Mouse (Mus musculus) G1E (cell line): Measurements from ENCODE around the gene Cotl1. TPM values are rescaled to one million over a fixed set of nuclear protein-coding genes. Genes with fewer than 3 reads are reported as not detected.

Experiments used
- ATAC-seq: 2 replicates; pipeline ENCODE4 v1.8.0; 2016; ENCODE audit warnings: mild to moderate bottlenecking; ENCODE audit not compliant: insufficient number of reproducible peaks, poor library complexity, low FRiP score, severe bottlenecking; ENCODE audit errors: extremely low read depth
- DNase-seq: peaks from one replicate; pipeline ENCODE4 v3.0.0; 2012; ENCODE audit warnings: low spot score
- H3K27me3 ChIP-seq: 2 replicates; pipeline ENCODE4 v1.6.1; 2012; ENCODE audit warnings: mild to moderate bottlenecking, low read length, inconsistent platforms; ENCODE audit not compliant: insufficient read depth
- H3K36me3 ChIP-seq: replicated peaks from 2 replicates; pipeline ENCODE3; 2012; ENCODE audit warnings: mild to moderate bottlenecking, inconsistent platforms
- H3K4me1 ChIP-seq: 2 replicates; pipeline ENCODE4 v1.6.1; 2012; ENCODE audit warnings: low read depth, low read length, inconsistent platforms, mixed read lengths; ENCODE audit not compliant: insufficient read depth
- H3K4me3 ChIP-seq: 2 replicates; pipeline ENCODE4 v1.5.1; 2012; ENCODE audit warnings: low read depth, mild to moderate bottlenecking, inconsistent platforms, low read length, moderate library complexity, mixed read lengths
- H3K9me3 ChIP-seq: replicated peaks from 2 replicates; pipeline ENCODE4 v1.6.1; 2012; ENCODE audit warnings: inconsistent platforms
- CTCF ChIP-seq: IDR thresholded peaks from 2 replicates; pipeline ENCODE4 v1.5.1; 2012; ENCODE audit warnings: low read depth, low read length, inconsistent platforms, mixed read lengths
- GATA1 ChIP-seq: IDR thresholded peaks from 2 replicates; pipeline ENCODE4 v1.6.1; 2012; ENCODE audit warnings: borderline replicate concordance, low read length, inconsistent platforms, mixed read lengths
- GATA2 ChIP-seq: IDR thresholded peaks from 2 replicates; pipeline ENCODE4 v1.6.1; 2012; ENCODE audit warnings: low read depth, low read length, inconsistent platforms, borderline replicate concordance
- POLR2AphosphoS5 ChIP-seq: IDR thresholded peaks from 2 replicates; pipeline ENCODE4 v1.6.1; 2012; ENCODE audit warnings: low read depth, low read length, inconsistent platforms; ENCODE audit not compliant: insufficient replicate concordance
- TAL1 ChIP-seq: conservative IDR thresholded peaks from 2 replicates; pipeline ENCODE4 v1.6.1; 2012; ENCODE audit warnings: low read depth, low read length, inconsistent platforms, mixed read lengths
- polyA plus RNA-seq: library from polyadenylated mRNA; stranded (reverse); fragments of >175 nt; gene quantifications from 2 replicates; pipeline ENCODE4 v1.2.3, GENCODE M21; 2012
- total RNA-seq, 2 experiments: library from RNA; stranded (forward) in 1 of 2; stranded (reverse) in 1 of 2; fragments of 200-1000 nt in 1 of 2; fragments of >200 nt in 1 of 2; fragmentation: Nextera tagmentation in 1 of 2; gene quantifications; 2 replicates each; pipeline ENCODE4 v1.2.3; 2014 to 2017

Cotl1 gene
- total and polyA plus RNA-seq, 3 experiments, result 23.9 to 72.5 (median 63.4) TPM

- peaks cover 6% of the 10 kb centered on the region for H3K4me1 ChIP-seq
- H3K27me3 ChIP-seq, result peaks cover 45% of the 10 kb centered on the region
- H3K4me3 ChIP-seq, result no peak overlapping the region
- TF ChIP-seq GATA1 (no peak), GATA2 (no peak), CTCF (no peak), TAL1 (no peak), POLR2AphosphoS5 (no peak)
- DNase-seq (no peak), ATAC-seq (no peak; the same call in 1 of the 2 replicates)
- no peaks in the 10 kb centered on the region for H3K36me3 ChIP-seq
- H3K9me3 ChIP-seq, result no peaks in the 10 kb centered on the region
These were observed 53.5 kb downstream of the Cotl1 start for GRCm38 (mm10) chr8:119786871-119787270.

- peaks cover 13% of the 10 kb centered on the region for H3K4me1 ChIP-seq
- no peaks in the 10 kb centered on the region for H3K9me3 ChIP-seq
- DNase-seq (no peak), ATAC-seq (no peak)
- H3K4me3 ChIP-seq, result no peak overlapping the region
- H3K27me3 ChIP-seq, result peaks cover 46% of the 10 kb centered on the region
- no peak for TF ChIP-seq GATA2
- no peak for TF ChIP-seq CTCF
- no peak for TF ChIP-seq GATA1
- H3K36me3 ChIP-seq, result no peaks in the 10 kb centered on the region
These were observed 54.5 kb downstream of the Cotl1 start for GRCm38 (mm10) chr8:119785764-119786405.

GRCm38 (mm10) chr8:119784676-119785075, 55.7 kb downstream of the Cotl1 start:
- DNase-seq (no peak), ATAC-seq (no peak)
- Histone ChIP-seq H3K27me3 (peaks cover 42% of the 10 kb centered on the region), H3K4me1 (peaks cover 17% of the 10 kb centered on the region), H3K4me3 (no peak overlapping the region), H3K9me3 (no peaks in the 10 kb centered on the region), H3K36me3 (no peaks in the 10 kb centered on the region)
- TF ChIP-seq POLR2AphosphoS5, result no peak
- TF ChIP-seq GATA1, result no peak
- no peak for TF ChIP-seq GATA2
- no peak for TF ChIP-seq CTCF
- TF ChIP-seq TAL1, result no peak

GRCm38 (mm10) chr8:119784141-119784574, 56.2 kb downstream of the Cotl1 start:
- peaks cover 22% of the 10 kb centered on the region for H3K4me1 ChIP-seq
- H3K27me3 ChIP-seq, result peaks cover 37% of the 10 kb centered on the region
- TF ChIP-seq TAL1 (no peak), POLR2AphosphoS5 (no peak), GATA2 (no peak), CTCF (no peak), GATA1 (no peak)
- DNase-seq (no peak), ATAC-seq (no peak)
- H3K9me3 ChIP-seq, result no peaks in the 10 kb centered on the region
- no peaks in the 10 kb centered on the region for H3K36me3 ChIP-seq
- H3K4me3 ChIP-seq, result no peak overlapping the region

- no peaks in the 10 kb centered on the region for H3K9me3 ChIP-seq
- H3K27me3 ChIP-seq, result peaks cover 31% of the 10 kb centered on the region
- ATAC-seq, result no peak
- H3K36me3 ChIP-seq, result no peaks in the 10 kb centered on the region
- peaks cover 27% of the 10 kb centered on the region for H3K4me1 ChIP-seq
- no peak for DNase-seq
- no peak overlapping the region for H3K4me3 ChIP-seq
- no peak for TF ChIP-seq CTCF
- TF ChIP-seq POLR2AphosphoS5, result no peak
- TF ChIP-seq GATA2, result no peak
- no peak for TF ChIP-seq GATA1
- TF ChIP-seq TAL1, result no peak
These were observed 56.8 kb downstream of the Cotl1 start for GRCm38 (mm10) chr8:119783579-119783978.

- DNase-seq, result peak; percentile 49
- peaks cover 34% of the 10 kb centered on the region for H3K4me1 ChIP-seq
These were observed 57.6 kb downstream of the Cotl1 start for GRCm38 (mm10) chr8:119782715-119783114.

More at GRCm38 (mm10) chr8:119782715-119783114, 57.6 kb downstream of the Cotl1 start:
- no peaks in the 10 kb centered on the region for H3K36me3 ChIP-seq
- no peak for TF ChIP-seq TAL1
- TF ChIP-seq CTCF, result peak; percentile 73
- H3K4me3 ChIP-seq, result no peak overlapping the region
- H3K9me3 ChIP-seq, result no peaks in the 10 kb centered on the region
- H3K27me3 ChIP-seq, result peaks cover 26% of the 10 kb centered on the region
- no peak for ATAC-seq
